Mouse (Mus musculus): ENCODE data around the gene Ern1. TPM values are rescaled to one million over a fixed set of nuclear protein-coding genes. Genes with fewer than 3 reads are reported as not detected.

Gene Ern1
- total and polyA plus RNA-seq, 2 experiments, result 18.2 to 52.8 TPM

- WGBS, result 65% methylated on average over 11 of the region's 11 CpGs
- TF ChIP-seq CTCF (IDR thresholded peaks at IDR 0.05; ENCODE audit: low read depth, low read length) (no peak), POLR2A (IDR thresholded peaks at IDR 0.05; ENCODE audit: extremely low read depth, insufficient read depth, low read length) (no peak)
- no peak overlapping the region for H3K9ac ChIP-seq (ENCODE audit: low read depth, low read length)
These were observed 113.7 kb downstream of the Ern1 start for GRCm38 (mm10) chr11:106373998-106374397.

GRCm38 (mm10) chr11:106366316-106366715 is 121.3 kb downstream of the Ern1 start:
- H3K4me1 ChIP-seq (ENCODE audit: control insufficient read depth, insufficient read depth, low read length), result no peaks in the 10 kb centered on the region
- H3K9ac ChIP-seq (ENCODE audit: low read depth, low read length), result no peak overlapping the region
- no peaks in the 10 kb centered on the region for H3K27me3 ChIP-seq (ENCODE audit: control insufficient read depth, insufficient read depth, low read length)
- peak; percentile 35 for DNase-seq (ENCODE audit: extremely low read depth, low read depth, low spot score)
- no peak overlapping the region for H3K4me3 ChIP-seq (ENCODE audit: insufficient read depth, low read depth, low read length)
- no peaks in the 10 kb centered on the region for H3K36me3 ChIP-seq (ENCODE audit: control insufficient read depth, insufficient read depth, low read length)
- no peak overlapping the region for H3K27ac ChIP-seq (replicated peaks; ENCODE audit: insufficient read depth, low read depth, low read length)
- no peaks in the 10 kb centered on the region for H3K79me2 ChIP-seq (ENCODE audit: control insufficient read depth, insufficient read depth, low read length)
- TF ChIP-seq CTCF (IDR thresholded peaks at IDR 0.05; ENCODE audit: low read depth, low read length) (peak; percentile 86), POLR2A (IDR thresholded peaks at IDR 0.05; ENCODE audit: extremely low read depth, insufficient read depth, low read length) (no peak)
- 5% methylated on average over 3 of the region's 3 CpGs for WGBS

More at GRCm38 (mm10) chr11:106373998-106374397, 113.7 kb downstream of the Ern1 start:
- Histone ChIP-seq H3K79me2 (ENCODE audit: control insufficient read depth, insufficient read depth, low read length) (no peaks in the 10 kb centered on the region), H3K36me3 (ENCODE audit: control insufficient read depth, insufficient read depth, low read length) (no peaks in the 10 kb centered on the region), H3K27ac (replicated peaks; ENCODE audit: insufficient read depth, low read depth, low read length) (no peak overlapping the region), H3K4me3 (ENCODE audit: insufficient read depth, low read depth, low read length) (no peak overlapping the region), H3K4me1 (ENCODE audit: control insufficient read depth, insufficient read depth, low read length) (no peaks in the 10 kb centered on the region), H3K27me3 (ENCODE audit: control insufficient read depth, insufficient read depth, low read length) (no peaks in the 10 kb centered on the region)
- no peak for DNase-seq (ENCODE audit: extremely low read depth, low read depth, low spot score)

- Histone ChIP-seq H3K9ac (ENCODE audit: low read depth, low read length) (no peak within 1 kb of the TSS), H3K36me3 (ENCODE audit: control insufficient read depth, insufficient read depth, low read length) (no peaks in the 10 kb centered on the region), H3K27ac (replicated peaks; ENCODE audit: insufficient read depth, low read depth, low read length) (no peak within 1 kb of the TSS), H3K27me3 (ENCODE audit: control insufficient read depth, insufficient read depth, low read length) (no peaks in the 10 kb centered on the region), H3K79me2 (ENCODE audit: control insufficient read depth, insufficient read depth, low read length) (no peaks in the 10 kb centered on the region), H3K4me3 (ENCODE audit: insufficient read depth, low read depth, low read length) (no peak within 1 kb of the TSS), H3K4me1 (ENCODE audit: control insufficient read depth, insufficient read depth, low read length) (no peaks in the 10 kb centered on the region)
- WGBS, result 61% methylated on average over 10 of the region's 10 CpGs
- TF ChIP-seq POLR2A (IDR thresholded peaks at IDR 0.05; ENCODE audit: extremely low read depth, insufficient read depth, low read length), result no peak
- TF ChIP-seq CTCF (IDR thresholded peaks at IDR 0.05; ENCODE audit: low read depth, low read length), result no peak
- DNase-seq (ENCODE audit: extremely low read depth, low read depth, low spot score), result no peak
These were observed 122.3 kb downstream of the Ern1 start, which contains the start of gene Prr29 for GRCm38 (mm10) chr11:106365366-106365765. TSS of gene Prr29 (plus strand) at chr11:106365472.

DNA sequence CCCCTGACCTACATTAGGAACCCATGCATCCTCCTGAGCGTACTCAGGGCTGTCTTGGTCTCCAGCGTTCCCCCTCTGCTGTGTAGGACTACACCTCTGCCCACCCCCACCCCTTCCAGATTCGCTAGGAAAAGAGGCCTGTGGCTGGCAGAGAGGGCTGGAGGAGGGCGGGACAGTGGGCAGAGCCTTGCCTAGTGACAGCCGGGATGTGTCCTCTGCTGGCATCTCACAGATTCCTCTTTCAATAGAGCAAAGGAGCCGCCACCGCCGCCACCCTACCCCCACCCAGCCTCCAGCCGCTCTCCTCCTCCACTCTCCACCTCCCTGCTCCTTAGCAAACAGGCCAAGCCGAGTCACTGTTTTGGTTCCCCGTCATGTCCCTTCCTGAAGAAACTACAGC is 122.9 kb downstream of the Ern1 start:
- no peaks in the 10 kb centered on the region for H3K4me1 ChIP-seq (ENCODE audit: control insufficient read depth, insufficient read depth, low read length)
- no peak overlapping the region for H3K9ac ChIP-seq (ENCODE audit: low read depth, low read length)
- no peak overlapping the region for H3K4me3 ChIP-seq (ENCODE audit: insufficient read depth, low read depth, low read length)
- no peaks in the 10 kb centered on the region for H3K27me3 ChIP-seq (ENCODE audit: control insufficient read depth, insufficient read depth, low read length)
- TF ChIP-seq CTCF (IDR thresholded peaks at IDR 0.05; ENCODE audit: low read depth, low read length) (no peak), POLR2A (IDR thresholded peaks at IDR 0.05; ENCODE audit: extremely low read depth, insufficient read depth, low read length) (no peak)
- 47% methylated on average over 11 of the region's 11 CpGs for WGBS
- DNase-seq (ENCODE audit: extremely low read depth, low read depth, low spot score), result no peak
- no peaks in the 10 kb centered on the region for H3K79me2 ChIP-seq (ENCODE audit: control insufficient read depth, insufficient read depth, low read length)
- H3K27ac ChIP-seq (replicated peaks; ENCODE audit: insufficient read depth, low read depth, low read length), result no peak overlapping the region
- H3K36me3 ChIP-seq (ENCODE audit: control insufficient read depth, insufficient read depth, low read length), result no peaks in the 10 kb centered on the region

DNA sequence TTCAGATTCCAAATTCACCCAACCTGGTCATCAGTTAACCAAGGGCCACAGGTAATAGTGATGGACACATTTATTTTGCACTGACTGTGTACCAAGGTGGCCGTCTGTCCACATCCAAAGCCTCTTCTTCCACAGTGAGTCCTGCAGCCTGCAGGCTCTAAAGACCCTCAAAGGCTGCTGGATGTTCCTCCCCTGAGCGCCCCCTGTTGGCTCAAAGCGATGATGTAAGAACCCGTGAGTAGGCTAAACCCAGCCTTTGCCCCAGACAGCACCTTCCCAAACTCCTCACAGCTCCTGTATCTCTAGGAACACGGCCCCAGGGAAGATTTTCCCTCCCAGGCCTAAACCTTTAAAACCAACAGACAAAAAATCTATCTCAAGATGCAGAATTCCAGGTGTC is 128.3 kb downstream of the Ern1 start:
- H3K79me2 ChIP-seq (ENCODE audit: control insufficient read depth, insufficient read depth, low read length), result no peaks in the 10 kb centered on the region
- TF ChIP-seq POLR2A (IDR thresholded peaks at IDR 0.05; ENCODE audit: extremely low read depth, insufficient read depth, low read length) (no peak), CTCF (IDR thresholded peaks at IDR 0.05; ENCODE audit: low read depth, low read length) (peak; percentile 36; the same call in 1 of the 2 replicates)
- H3K27ac ChIP-seq (replicated peaks; ENCODE audit: insufficient read depth, low read depth, low read length), result no peak overlapping the region
- H3K27me3 ChIP-seq (ENCODE audit: control insufficient read depth, insufficient read depth, low read length), result no peaks in the 10 kb centered on the region
- H3K4me3 ChIP-seq (ENCODE audit: insufficient read depth, low read depth, low read length), result no peak overlapping the region
- no peak overlapping the region for H3K9ac ChIP-seq (ENCODE audit: low read depth, low read length)
- WGBS, result 55% methylated on average over 5 of the region's 5 CpGs
- H3K36me3 ChIP-seq (ENCODE audit: control insufficient read depth, insufficient read depth, low read length), result no peaks in the 10 kb centered on the region
- no peak for DNase-seq (ENCODE audit: extremely low read depth, low read depth, low spot score)
- H3K4me1 ChIP-seq (ENCODE audit: control insufficient read depth, insufficient read depth, low read length), result no peaks in the 10 kb centered on the region

DNA sequence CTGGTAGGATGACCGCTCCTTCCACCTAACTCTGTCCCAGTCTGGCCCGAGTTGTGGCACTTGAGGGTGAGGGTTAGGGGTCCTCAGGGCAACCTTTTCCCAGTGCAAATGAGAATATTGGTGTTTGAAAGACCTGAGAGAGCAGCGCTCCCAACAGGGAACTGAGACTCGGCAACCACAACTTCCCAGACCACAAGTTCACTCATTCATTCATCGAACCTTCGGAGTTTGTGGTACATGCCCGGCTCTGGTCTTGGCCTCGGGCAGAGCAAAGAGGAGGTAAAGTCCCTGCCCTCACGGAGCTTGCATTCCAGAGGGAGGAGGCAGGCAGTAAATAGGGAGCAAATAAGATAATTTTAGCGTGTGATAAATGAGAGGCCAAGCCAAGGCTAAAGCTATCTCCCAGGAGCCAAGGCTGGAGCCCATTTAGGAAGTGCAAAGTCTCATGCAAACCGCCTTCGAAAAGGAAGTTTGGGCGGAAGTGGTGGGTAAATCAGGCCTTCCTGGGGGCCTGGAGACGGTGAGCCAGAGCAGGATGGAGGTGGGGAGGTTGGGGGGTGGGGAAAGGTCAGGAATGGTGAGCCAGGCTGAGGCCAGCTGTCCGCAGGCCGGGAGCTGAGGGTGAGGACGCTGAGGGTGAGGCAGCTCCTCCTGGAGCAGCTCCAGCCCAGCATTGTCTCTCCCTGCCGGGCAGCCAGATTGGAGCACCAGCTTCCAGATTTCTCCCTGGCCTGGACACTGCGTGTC is 132.1 kb downstream of the Ern1 start:
- WGBS, result 60% methylated on average over 19 of the region's 19 CpGs
- no peaks in the 10 kb centered on the region for H3K79me2 ChIP-seq (ENCODE audit: control insufficient read depth, insufficient read depth, low read length)
- no peak overlapping the region for H3K27ac ChIP-seq (replicated peaks; ENCODE audit: insufficient read depth, low read depth, low read length)
- H3K4me3 ChIP-seq (ENCODE audit: insufficient read depth, low read depth, low read length), result no peak overlapping the region
- DNase-seq (ENCODE audit: extremely low read depth, low read depth, low spot score), result peak; percentile 4
- no peak overlapping the region for H3K9ac ChIP-seq (ENCODE audit: low read depth, low read length)
- H3K4me1 ChIP-seq (ENCODE audit: control insufficient read depth, insufficient read depth, low read length), result no peaks in the 10 kb centered on the region
- TF ChIP-seq CTCF (IDR thresholded peaks at IDR 0.05; ENCODE audit: low read depth, low read length) (no peak), POLR2A (IDR thresholded peaks at IDR 0.05; ENCODE audit: extremely low read depth, insufficient read depth, low read length) (no peak)
- H3K27me3 ChIP-seq (ENCODE audit: control insufficient read depth, insufficient read depth, low read length), result no peaks in the 10 kb centered on the region
- H3K36me3 ChIP-seq (ENCODE audit: control insufficient read depth, insufficient read depth, low read length), result no peaks in the 10 kb centered on the region

Measured in liver, adult 2 months (tissue).